ENCODE assay signal across 15 mouse cellular contexts in genomic region chr13:92104259-92104658, GRCm38 (mm10). TPM values are rescaled to one million over a fixed set of nuclear protein-coding genes. Genes with fewer than 3 reads are reported as not detected.
A peak's percentile ranks its signal among the peaks of the same experiment; 100 is the strongest.
DNase-seq lines count a peak whose midpoint lies in the region; ATAC-seq and TF ChIP-seq lines count a peak whose summit lies in the region.
"Had no signal": no experiment of that assay in that cellular context is flagged by ENCODE, and none has a peak within 500 bp of the region (broad histone marks: within the 10 kb centered on the region; RNA-seq: fewer than 3 reads in every experiment).

No protein-coding gene starts in this region.

- H3K9me3 ChIP-seq in lung, embryonic 14.5 days (ENCODE audit: low read depth, low read length): no peaks in the 10 kb centered on the region
- no peaks in the 10 kb centered on the region for H3K9me3 ChIP-seq in heart, embryonic 16.5 days (replicated peaks; ENCODE audit: control insufficient read depth, low read length)
- H3K9me3 ChIP-seq in neural tube, embryonic 14.5 days (ENCODE audit: control insufficient read depth, low read length): no peaks in the 10 kb centered on the region
- H3K9me3 ChIP-seq in midbrain, postnatal 0 days (ENCODE audit: low read length): no peaks in the 10 kb centered on the region
- H3K9me3 ChIP-seq: embryonic facial prominence, embryonic 12.5 days; hindbrain, embryonic 15.5 days; midbrain, embryonic 13.5 days had no signal

- intact Hi-C loops in heart, postnatal 25 days (cut with DNase I): no loop called here

- WGBS in lung, embryonic 14.5 days: 19% methylated on average over 7 of the region's 7 CpGs
- WGBS in heart, embryonic 16.5 days: 39% methylated on average over 7 of the region's 7 CpGs
- WGBS in neural tube, embryonic 14.5 days: 58% methylated on average over 7 of the region's 7 CpGs
- WGBS in midbrain, postnatal 0 days: 78% methylated on average over 7 of the region's 7 CpGs

- no peaks in the 10 kb centered on the region for H3K4me1 ChIP-seq in lung, embryonic 14.5 days (ENCODE audit: insufficient read depth)
- H3K4me1 ChIP-seq in heart, embryonic 16.5 days (ENCODE audit: control insufficient read depth, insufficient read depth, low read length): no peaks in the 10 kb centered on the region
- H3K4me1 ChIP-seq in neural tube, embryonic 14.5 days (ENCODE audit: control insufficient read depth, insufficient read depth, low read length): no peaks in the 10 kb centered on the region
- no peaks in the 10 kb centered on the region for H3K4me1 ChIP-seq in midbrain, postnatal 0 days (ENCODE audit: insufficient read depth, low read length)
- H3K4me1 ChIP-seq: embryonic facial prominence, embryonic 12.5 days; hindbrain, embryonic 15.5 days; midbrain, embryonic 13.5 days had no signal

- DNase-seq in heart, adult 9 months (ENCODE audit: low spot score in 2 of 2): peak; percentile 53 to 59
- DNase-seq in heart, postnatal 25 days (ENCODE audit: low spot score): no peak
- DNase-seq in lung, embryonic 14.5 days: peak; percentile 47
- no peak for DNase-seq in lung, postnatal 4 days
- DNase-seq in midbrain, postnatal 0 days (ENCODE audit: low spot score): no peak
- no peak for DNase-seq in right cerebral cortex, postnatal 4 days
- DNase-seq: cerebellum, adult 18-20 months; kidney, adult 9 months; thymus, adult 18-20 months had no signal

- no peaks in the 10 kb centered on the region for H3K36me3 ChIP-seq in lung, embryonic 14.5 days (ENCODE audit: insufficient read depth)
- no peaks in the 10 kb centered on the region for H3K36me3 ChIP-seq in heart, embryonic 16.5 days (ENCODE audit: control insufficient read depth, insufficient read depth)
- no peaks in the 10 kb centered on the region for H3K36me3 ChIP-seq in neural tube, embryonic 14.5 days (ENCODE audit: control insufficient read depth, insufficient read depth, low read length)
- no peaks in the 10 kb centered on the region for H3K36me3 ChIP-seq in midbrain, postnatal 0 days (ENCODE audit: insufficient read depth, low read length)
- H3K36me3 ChIP-seq: embryonic facial prominence, embryonic 12.5 days; hindbrain, embryonic 15.5 days; midbrain, embryonic 13.5 days had no signal

- no peak for ATAC-seq in lung, embryonic 14.5 days (ENCODE audit: insufficient read depth)
- peak; percentile 78 for ATAC-seq in heart, embryonic 16.5 days (replicated peaks; ENCODE audit: extremely low read depth, insufficient read depth, low FRiP score)
- peak; percentile 26; the same call in 1 of the 2 replicates for ATAC-seq in neural tube, embryonic 14.5 days (ENCODE audit: low read depth)
- ATAC-seq in midbrain, postnatal 0 days (ENCODE audit: low FRiP score): no peak
- ATAC-seq: midbrain, embryonic 13.5 days had no signal

- H3K4me3 ChIP-seq in lung, embryonic 14.5 days (ENCODE audit: low read depth, low read length): no peak overlapping the region
- no peak overlapping the region for H3K4me3 ChIP-seq in heart, embryonic 16.5 days (ENCODE audit: low read length)
- H3K4me3 ChIP-seq in neural tube, embryonic 14.5 days (ENCODE audit: low read depth, low read length): no peak overlapping the region
- no peak overlapping the region for H3K4me3 ChIP-seq in midbrain, postnatal 0 days (ENCODE audit: low read depth, low read length)
- H3K4me3 ChIP-seq: embryonic facial prominence, embryonic 12.5 days; hindbrain, embryonic 15.5 days; midbrain, embryonic 13.5 days had no signal

- no peak for TF ChIP-seq CTCF in lung, embryonic 14.5 days (IDR thresholded peaks at IDR 0.05; ENCODE audit: low read depth)
- TF ChIP-seq CTCF in midbrain, postnatal 0 days (IDR thresholded peaks at IDR 0.05): no peak

- no peak overlapping the region for H3K27ac ChIP-seq in lung, embryonic 14.5 days (ENCODE audit: low read depth)
- H3K27ac ChIP-seq in heart, embryonic 16.5 days (ENCODE audit: low read length): no peak overlapping the region; the same call in 1 of the 2 replicates
- no peak overlapping the region; the same call in 1 of the 2 replicates for H3K27ac ChIP-seq in neural tube, embryonic 14.5 days (ENCODE audit: low read depth, low read length)
- no peak overlapping the region for H3K27ac ChIP-seq in midbrain, postnatal 0 days (ENCODE audit: low read depth, low read length)
- H3K27ac ChIP-seq: embryonic facial prominence, embryonic 12.5 days; hindbrain, embryonic 15.5 days; macrophage; midbrain, embryonic 13.5 days had no signal

- H3K4me2 ChIP-seq in lung, embryonic 14.5 days: no peak overlapping the region
- H3K4me2 ChIP-seq in heart, embryonic 16.5 days (ENCODE audit: low read depth, low read length): no peak overlapping the region
- no peak overlapping the region for H3K4me2 ChIP-seq in neural tube, embryonic 14.5 days (ENCODE audit: low read depth, low read length)
- H3K4me2 ChIP-seq in midbrain, postnatal 0 days (ENCODE audit: low read depth, low read length, poor library complexity, severe bottlenecking): no peak overlapping the region
- H3K4me2 ChIP-seq: embryonic facial prominence, embryonic 12.5 days; hindbrain, embryonic 15.5 days; midbrain, embryonic 13.5 days had no signal

- no peaks in the 10 kb centered on the region for H3K27me3 ChIP-seq in lung, embryonic 14.5 days (ENCODE audit: insufficient read depth, low read length)
- H3K27me3 ChIP-seq in heart, embryonic 16.5 days (ENCODE audit: control insufficient read depth, insufficient read depth, low read length): no peaks in the 10 kb centered on the region
- no peaks in the 10 kb centered on the region for H3K27me3 ChIP-seq in neural tube, embryonic 14.5 days (ENCODE audit: control insufficient read depth, insufficient read depth, low read length)
- no peaks in the 10 kb centered on the region for H3K27me3 ChIP-seq in midbrain, postnatal 0 days (ENCODE audit: insufficient read depth, low read length)
- H3K27me3 ChIP-seq: embryonic facial prominence, embryonic 12.5 days; hindbrain, embryonic 15.5 days; midbrain, embryonic 13.5 days had no signal

- no peak overlapping the region for H3K9ac ChIP-seq in lung, embryonic 14.5 days
- H3K9ac ChIP-seq in heart, embryonic 16.5 days (ENCODE audit: low read length): no peak overlapping the region
- H3K9ac ChIP-seq in neural tube, embryonic 14.5 days (replicated peaks; ENCODE audit: low read depth, low read length): no peak overlapping the region
- H3K9ac ChIP-seq in midbrain, postnatal 0 days (replicated peaks; ENCODE audit: low read length, poor library complexity, severe bottlenecking): no peak overlapping the region
- H3K9ac ChIP-seq: embryonic facial prominence, embryonic 12.5 days; hindbrain, embryonic 15.5 days; midbrain, embryonic 13.5 days had no signal

RNA-seq across cellular contexts. Expression of gene Rasgrf2, which starts 27.2 kb away (rescaled TPM):
- total RNA-seq in heart, postnatal 25 days (2021): 1 to 10 TPM; 6.0 to 6.9 TPM
- 0.09 TPM in 1 of 2 replicates, not detected in the other for polyA plus RNA-seq in lung, embryonic 14.5 days (2014; fragmentation: Nextera tagmentation; extraction: Ambion mirVana)
- 0.39 and 0.41 TPM in 2 replicates for polyA plus RNA-seq in heart, embryonic 16.5 days (2015; fragmentation: Nextera tagmentation; extraction: Ambion mirVana)
- 4.3 and 8.7 TPM in 2 replicates for polyA plus RNA-seq in neural tube, embryonic 14.5 days (2014; fragmentation: Nextera tagmentation; extraction: Ambion mirVana)
- total RNA-seq in midbrain, postnatal 0 days (2014; rRNA removed): 103 and 105 TPM in 2 replicates
- 14.9 and 16.7 TPM in 2 replicates for polyA plus RNA-seq in midbrain, postnatal 0 days (2015; fragmentation: Nextera tagmentation; extraction: Ambion mirVana)
- polyA plus RNA-seq: macrophage had no signal

Comparison
In these comparisons a context has a peak if more than half of its experiments do, and no peak if none do; other contexts are left out.
1. DNase-seq: peak in heart, adult 9 months (2 of 2) and lung, embryonic 14.5 days (single experiment); none in heart, postnatal 25 days (single experiment), lung, postnatal 4 days (0 of 2), midbrain, postnatal 0 days (single experiment) and right cerebral cortex, postnatal 4 days (single experiment).
2. ATAC-seq: peak in heart, embryonic 16.5 days (single experiment) and neural tube, embryonic 14.5 days (single experiment); none in lung, embryonic 14.5 days (single experiment) and midbrain, postnatal 0 days (single experiment).